Mouse (Mus musculus) CD4-positive, CD25-positive, alpha-beta regulatory T cell (primary cell): ENCODE measurements around the gene Cep55. TPM values are rescaled to one million over a fixed set of nuclear protein-coding genes. Genes with fewer than 3 reads are reported as not detected.

Experiments
- polyA plus RNA-seq: library from polyadenylated mRNA; unstranded; fragments of 100-300 nt; shearing (Covaris generic); gene quantifications from one replicate; pipeline ENCODE4 v1.2.1, GENCODE M21; 2017

Gene Cep55
- polyA plus RNA-seq, result 2.0 TPM

GRCm38 (mm10) chr19:38054720-38055192 lies at the start of gene Cep55:
Gene Cep55, plus strand, starts transcription at chr19:38055011.

GRCm38 (mm10) chr19:38043281-38043981 lies 11.4 kb upstream of the Cep55 start, which contains the start of gene Myof:
Gene Myof, minus strand, starts transcription at chr19:38043577.

GRCm38 (mm10) chr19:38096858-38097758 lies 42.3 kb downstream of the Cep55 start, which contains the start of gene Ffar4:
Gene Ffar4, plus strand, starts transcription at chr19:38097071.

Other genes with a start within 250 kb of the Cep55 start
- gene Myof, start 11.4 kb upstream of the Cep55 start, polyA plus RNA-seq, result 0.30 TPM
- 0.62 TPM for gene Ffar4, start 42.1 kb downstream of the Cep55 start, polyA plus RNA-seq
- gene Rbp4, start 70.3 kb downstream of the Cep55 start, polyA plus RNA-seq, result not detected
- gene Pde6c, start 77.8 kb downstream of the Cep55 start, polyA plus RNA-seq, result not detected
- gene Fra10ac1, start 169.1 kb downstream of the Cep55 start, polyA plus RNA-seq, result 41.7 TPM
- gene Lgi1, start 209.5 kb downstream of the Cep55 start, polyA plus RNA-seq, result 0.05 TPM